Mouse (Mus musculus) heart, adult 2 months (tissue): ENCODE data around the gene Gm19345.

Experiments
- CTCF ChIP-seq: fragments of 200-600 bp; IDR thresholded peaks from 2 replicates; pipeline ENCODE4 v1.8.1; 2022; ENCODE audit warnings: antibody characterized with exemption, mild to moderate bottlenecking, moderate library complexity
- EP300 ChIP-seq: fragments of 200-500 bp; IDR thresholded peaks from 2 replicates; pipeline ENCODE4 v1.6.1; 2011; ENCODE audit warnings: low read depth, low read length, control low read depth; ENCODE audit not compliant: insufficient read depth
- POLR2A ChIP-seq: fragments of 200-500 bp; IDR thresholded peaks from 2 replicates; pipeline ENCODE4 v1.6.1; 2011; ENCODE audit warnings: mild to moderate bottlenecking, low read depth, low read length, control low read depth; ENCODE audit not compliant: insufficient read depth

- no peak for TF ChIP-seq CTCF
- no peak for TF ChIP-seq EP300
- no peak for TF ChIP-seq POLR2A
Measured at GRCm38 (mm10) chr7:19842885-19843504, 8.8 kb upstream of the Gm19345 start.
